Mouse (Mus musculus): ENCODE measurements around the gene Dclre1c.

DNA sequence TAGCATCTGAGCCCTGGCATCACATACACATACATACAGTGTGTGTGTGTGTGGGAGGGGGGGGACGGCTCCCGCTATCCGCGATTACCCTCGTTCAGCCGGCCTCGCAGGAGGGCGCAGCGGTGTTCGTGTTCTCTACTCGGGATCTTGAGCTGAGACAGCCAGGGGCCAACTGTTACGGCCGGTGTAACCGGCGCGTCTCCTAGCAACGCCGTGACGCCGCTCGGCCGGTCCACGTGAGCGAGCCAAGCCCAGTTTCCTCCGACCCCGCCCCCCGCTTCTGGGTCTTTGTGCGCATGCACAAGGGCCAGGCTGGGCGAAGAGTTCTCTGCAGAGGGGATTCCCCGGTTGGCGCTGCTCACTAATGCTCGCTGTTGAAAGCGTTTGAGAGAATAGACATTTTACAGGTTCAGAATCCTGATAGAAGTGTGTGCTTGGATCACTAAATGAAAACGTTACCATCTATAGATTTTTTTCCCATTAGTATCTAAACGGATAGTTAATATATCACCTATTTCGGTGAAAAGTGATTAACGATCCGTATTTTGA lies 5.0 kb upstream of the Dclre1c start:
- TF ChIP-seq POLR2A (IDR thresholded peaks at IDR 0.05; ENCODE audit: insufficient read length, low read depth) (peak; percentile 47), POLR2AphosphoS2 (IDR thresholded peaks at IDR 0.05; ENCODE audit: insufficient read length, low read depth) (peak; percentile 35), CEBPB (IDR thresholded peaks at IDR 0.05; ENCODE audit: insufficient read depth, poor library complexity, severe bottlenecking) (no peak), MYOD1 (IDR thresholded peaks at IDR 0.05; ENCODE audit: control insufficient read depth in 1 of 3, insufficient read length in 2 of 3, low read depth in 2 of 3) (peak in 2 of 3 experiments; percentile 32 to 67)
